Mouse (Mus musculus): ENCODE data around the gene Neurod2. TPM values are rescaled to one million over a fixed set of nuclear protein-coding genes. Genes with fewer than 3 reads are reported as not detected.

Neurod2 gene
- not detected for total RNA-seq (2021)
- not detected in 2 replicates for polyA plus RNA-seq (2012; rRNA removed)
- long read RNA-seq = 0 reads

GRCm38 (mm10) chr11:98329081-98329959, at the start of gene Neurod2:
Gene Neurod2, minus strand, starts transcription at chr11:98329648.
- TF ChIP-seq CTCF (IDR thresholded peaks at IDR 0.05) (no peak), EP300 (IDR thresholded peaks at IDR 0.05; ENCODE audit: insufficient read depth, low read depth, low read length) (no peak), POLR2A (IDR thresholded peaks at IDR 0.05; ENCODE audit: insufficient read depth, low read depth, low read length) (no peak)
- H3K9ac ChIP-seq (ENCODE audit: low read depth, low read length) = no peak within 1 kb of the TSS
- no peaks in the 10 kb centered on the region for H3K79me2 ChIP-seq (replicated peaks; ENCODE audit: control insufficient read depth, insufficient read depth, low read length)

GRCm38 (mm10) chr11:98377787-98378186, 48.3 kb upstream of the Neurod2 start:
- TF ChIP-seq POLR2A (IDR thresholded peaks at IDR 0.05; ENCODE audit: insufficient read depth, low read depth, low read length) (peak; percentile 15; the same call in 1 of the 2 replicates), CTCF (IDR thresholded peaks at IDR 0.05) (no peak), EP300 (IDR thresholded peaks at IDR 0.05; ENCODE audit: insufficient read depth, low read depth, low read length) (peak; percentile 95)
- Histone ChIP-seq H3K27me3 (ENCODE audit: control insufficient read depth, insufficient read depth, low read length) (no peaks in the 10 kb centered on the region), H3K4me1 (ENCODE audit: control insufficient read depth, insufficient read depth, low read length) (peaks cover 8% of the 10 kb centered on the region; the same call in 1 of the 2 replicates), H3K36me3 (ENCODE audit: control insufficient read depth, insufficient read depth, low read length) (no peaks in the 10 kb centered on the region), H3K27ac (peak overlapping the region; percentile 86), H3K9ac (ENCODE audit: low read depth, low read length) (peak overlapping the region; percentile 22; the same call in 1 of the 2 replicates), H3K79me2 (replicated peaks; ENCODE audit: control insufficient read depth, insufficient read depth, low read length) (no peaks in the 10 kb centered on the region), H3K4me3 (no peak overlapping the region)
- WGBS = 51% methylated on average over 11 of the region's 11 CpGs
- DNase-seq = peak; percentile 57 to 87
- intact Hi-C loops (cut with DNase I) = loop anchor here (2.0 kb wide), 1 partner anchor 17 kb away; no protein-coding TSS in a partner anchor

More at GRCm38 (mm10) chr11:98329081-98329959, at the start of gene Neurod2:
- Histone ChIP-seq H3K4me1 (ENCODE audit: control insufficient read depth, insufficient read depth, low read length) (no peaks in the 10 kb centered on the region), H3K4me3 (peak within 1 kb of the TSS; percentile 32; the same call in 1 of the 2 replicates), H3K27ac (no peak within 1 kb of the TSS), H3K36me3 (ENCODE audit: control insufficient read depth, insufficient read depth, low read length) (no peaks in the 10 kb centered on the region), H3K27me3 (ENCODE audit: control insufficient read depth, insufficient read depth, low read length) (peaks cover 37% of the 10 kb centered on the region)
- no peak for DNase-seq
- intact Hi-C loops (cut with DNase I) = loop anchor here (5.0 kb wide), 1 partner anchor 67 kb away; no protein-coding TSS in a partner anchor
- 4% methylated on average over 38 of the region's 38 CpGs for WGBS

DNA sequence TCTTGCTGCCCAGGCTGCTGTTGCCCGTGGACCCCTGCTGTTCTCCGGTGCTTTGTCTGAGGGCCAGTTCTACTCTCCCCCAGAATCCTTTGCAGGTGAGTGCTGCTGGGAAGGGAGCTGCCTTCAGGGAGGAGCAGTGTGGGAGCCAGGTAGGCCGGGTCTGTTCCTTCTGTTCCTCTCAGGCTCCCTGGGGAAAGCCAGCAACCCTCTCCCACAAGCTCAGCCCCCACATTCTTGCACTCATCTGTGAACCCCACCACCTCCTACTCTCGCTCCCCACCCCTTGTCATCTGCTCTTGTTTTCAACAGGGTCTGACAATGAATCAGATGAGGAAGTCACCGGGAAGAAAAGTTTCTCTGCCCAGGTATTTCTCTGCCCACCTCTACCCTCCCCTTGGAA, 47.3 kb upstream of the Neurod2 start:
- 71% methylated on average over 5 of the region's 5 CpGs for WGBS
- no peak overlapping the region for H3K9ac ChIP-seq (ENCODE audit: low read depth, low read length)
- TF ChIP-seq POLR2A (IDR thresholded peaks at IDR 0.05; ENCODE audit: insufficient read depth, low read depth, low read length) = no peak
- TF ChIP-seq EP300 (IDR thresholded peaks at IDR 0.05; ENCODE audit: insufficient read depth, low read depth, low read length) = no peak
- no peak for TF ChIP-seq CTCF (IDR thresholded peaks at IDR 0.05)
- no peaks in the 10 kb centered on the region for H3K27me3 ChIP-seq (ENCODE audit: control insufficient read depth, insufficient read depth, low read length)
- H3K79me2 ChIP-seq (replicated peaks; ENCODE audit: control insufficient read depth, insufficient read depth, low read length) = no peaks in the 10 kb centered on the region
- no peak overlapping the region for H3K4me3 ChIP-seq
- H3K4me1 ChIP-seq (ENCODE audit: control insufficient read depth, insufficient read depth, low read length) = peaks cover 8% of the 10 kb centered on the region; the same call in 1 of the 2 replicates
- intact Hi-C loops (cut with DNase I) = no loop called here
- H3K36me3 ChIP-seq (ENCODE audit: control insufficient read depth, insufficient read depth, low read length) = no peaks in the 10 kb centered on the region
- DNase-seq = no peak
- peak overlapping the region; percentile 86 for H3K27ac ChIP-seq

DNA sequence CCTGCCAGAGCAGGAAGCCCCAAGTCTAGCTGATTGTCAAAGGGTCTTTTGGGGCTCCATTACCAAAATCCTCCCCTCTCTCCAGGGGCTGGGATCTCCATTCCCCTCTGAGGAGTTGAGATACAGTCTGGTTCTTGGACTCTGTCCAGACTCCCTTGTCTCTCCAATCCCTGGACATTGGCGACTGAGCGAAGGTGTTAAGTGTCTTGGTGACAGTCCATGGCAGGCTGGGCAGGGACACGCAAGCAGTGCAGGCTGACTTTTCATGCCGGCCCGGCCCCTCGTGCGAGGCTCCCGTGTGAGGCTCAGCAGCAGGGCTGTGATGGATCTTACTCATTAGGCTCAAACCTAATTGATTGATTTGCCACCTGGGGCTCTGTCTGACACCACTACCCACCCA, 44.8 kb upstream of the Neurod2 start:
- Histone ChIP-seq H3K9ac (ENCODE audit: low read depth, low read length) (no peak overlapping the region), H3K4me1 (ENCODE audit: control insufficient read depth, insufficient read depth, low read length) (peaks cover 8% of the 10 kb centered on the region; the same call in 1 of the 2 replicates), H3K4me3 (no peak overlapping the region), H3K79me2 (replicated peaks; ENCODE audit: control insufficient read depth, insufficient read depth, low read length) (no peaks in the 10 kb centered on the region), H3K27ac (peak overlapping the region; percentile 55), H3K27me3 (ENCODE audit: control insufficient read depth, insufficient read depth, low read length) (no peaks in the 10 kb centered on the region), H3K36me3 (ENCODE audit: control insufficient read depth, insufficient read depth, low read length) (no peaks in the 10 kb centered on the region)
- intact Hi-C loops (cut with DNase I) = no loop called here
- peak; percentile 84; the same call in 1 of the 2 replicates for TF ChIP-seq EP300 (IDR thresholded peaks at IDR 0.05; ENCODE audit: insufficient read depth, low read depth, low read length)
- TF ChIP-seq CTCF (IDR thresholded peaks at IDR 0.05) = no peak
- TF ChIP-seq POLR2A (IDR thresholded peaks at IDR 0.05; ENCODE audit: insufficient read depth, low read depth, low read length) = 0 out of 2 replicates have a peak, but pooled peaks have one; percentile 31
- WGBS = 49% methylated on average over 8 of the region's 8 CpGs
- DNase-seq = peak in 1 of 2 experiments; percentile 66

- DNase-seq = no peak
- H3K27me3 ChIP-seq (ENCODE audit: control insufficient read depth, insufficient read depth, low read length) = no peaks in the 10 kb centered on the region
- no peak overlapping the region for H3K27ac ChIP-seq
- H3K9ac ChIP-seq (ENCODE audit: low read depth, low read length) = no peak overlapping the region
- 83% methylated on average over 6 of the region's 6 CpGs for WGBS
- intact Hi-C loops (cut with DNase I) = loop anchor here (2.0 kb wide), 1 partner anchor 30 kb away; no protein-coding TSS in a partner anchor
- TF ChIP-seq EP300 (IDR thresholded peaks at IDR 0.05; ENCODE audit: insufficient read depth, low read depth, low read length) (no peak), POLR2A (IDR thresholded peaks at IDR 0.05; ENCODE audit: insufficient read depth, low read depth, low read length) (no peak), CTCF (IDR thresholded peaks at IDR 0.05) (no peak)
- H3K79me2 ChIP-seq (replicated peaks; ENCODE audit: control insufficient read depth, insufficient read depth, low read length) = no peaks in the 10 kb centered on the region
- H3K4me1 ChIP-seq (ENCODE audit: control insufficient read depth, insufficient read depth, low read length) = peaks cover 6% of the 10 kb centered on the region; the same call in 1 of the 2 replicates
- H3K4me3 ChIP-seq = no peak overlapping the region
- H3K36me3 ChIP-seq (ENCODE audit: control insufficient read depth, insufficient read depth, low read length) = no peaks in the 10 kb centered on the region
These were observed 43.8 kb upstream of the Neurod2 start for GRCm38 (mm10) chr11:98373244-98373643.

All from heart, adult 2 months (tissue).